Mouse (Mus musculus) heart, embryonic 10.5 days (tissue): ENCODE data around the gene Igfbp5. TPM values are rescaled to one million over a fixed set of nuclear protein-coding genes. Genes with fewer than 3 reads are reported as not detected.

ENCODE experiments used
- DNase-seq: peaks from one replicate; pipeline ENCODE4 v3.0.0-alpha.2; 2017; ENCODE audit warnings: low spot score
- H3K27ac ChIP-seq: fragments of 300-500 bp; sonication (generic); 2 replicates; pipeline ENCODE4 v1.5.1; 2016; ENCODE audit warnings: mild to moderate bottlenecking
- H3K27me3 ChIP-seq: fragments of 300-500 bp; sonication (generic); 2 replicates; pipeline ENCODE4 v1.6.1; 2016; ENCODE audit warnings: mild to moderate bottlenecking; ENCODE audit not compliant: poor library complexity, insufficient read depth, severe bottlenecking
- H3K36me3 ChIP-seq: fragments of 300-500 bp; sonication (generic); 2 replicates; pipeline ENCODE4 v1.6.1; 2016; ENCODE audit warnings: mild to moderate bottlenecking, moderate library complexity
- H3K4me1 ChIP-seq: fragments of 300-500 bp; sonication (generic); 2 replicates; pipeline ENCODE4 v1.6.1; 2016; ENCODE audit warnings: mild to moderate bottlenecking
- H3K4me3 ChIP-seq: fragments of 300-500 bp; sonication (generic); 2 replicates; pipeline ENCODE4 v1.5.1; 2016; ENCODE audit warnings: mild to moderate bottlenecking, moderate library complexity
- H3K9me3 ChIP-seq: fragments of 300-500 bp; sonication (generic); 2 replicates; pipeline ENCODE4 v1.6.1; 2016; ENCODE audit warnings: mild to moderate bottlenecking, moderate library complexity
- WGBS: fragments of 180-500 bp; shearing (Covaris S2); methylation state at CpG from one replicate; pipeline ENCODE4 v1.1.7; 2016; 5-methylcytosine and 5-hydroxymethylcytosine counted together
- polyA plus RNA-seq: library from polyadenylated mRNA; unstranded; fragments of >200 nt; fragmentation: Nextera tagmentation; extraction: Ambion mirVana; gene quantifications from 2 replicates; pipeline ENCODE4 v1.2.1, GENCODE M21; 2016

The Igfbp5 gene
- polyA plus RNA-seq, 1 experiment from 2014 or later: 178 TPM

DNA sequence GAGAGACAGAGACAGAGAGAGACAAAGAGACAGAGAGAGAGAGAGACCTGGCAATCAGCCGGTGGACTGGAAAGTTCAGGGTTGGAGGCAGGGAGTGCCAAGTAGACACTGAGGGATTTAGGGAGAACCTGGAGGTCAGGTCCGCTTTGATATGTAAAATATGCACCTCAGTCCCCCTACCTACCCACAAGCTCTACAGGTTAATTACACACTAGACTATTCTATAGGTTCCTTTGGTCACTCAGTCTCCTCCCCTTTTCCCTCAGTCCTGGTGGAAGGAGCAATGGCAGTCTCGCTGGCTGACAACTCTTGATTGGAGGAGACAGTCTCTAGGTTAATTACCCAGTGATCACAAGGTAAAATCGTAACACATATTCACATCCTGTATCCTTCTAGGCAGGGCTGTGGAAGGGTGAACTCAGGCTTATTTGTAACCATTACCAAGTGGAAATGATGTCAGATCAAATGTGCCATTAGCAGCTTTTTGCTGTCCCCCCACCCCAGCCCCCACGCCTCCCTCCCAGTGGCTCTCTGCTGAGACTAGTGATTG lies 61.5 kb downstream of the Igfbp5 start:
- 42% methylated on average over 5 of the region's 5 CpGs for WGBS
- Histone ChIP-seq H3K4me1 (peaks cover 22% of the 10 kb centered on the region), H3K36me3 (no peaks in the 10 kb centered on the region), H3K9me3 (no peaks in the 10 kb centered on the region), H3K27me3 (no peaks in the 10 kb centered on the region), H3K4me3 (no peak overlapping the region), H3K27ac (peak overlapping the region; percentile 70)
- no peak for DNase-seq

DNA sequence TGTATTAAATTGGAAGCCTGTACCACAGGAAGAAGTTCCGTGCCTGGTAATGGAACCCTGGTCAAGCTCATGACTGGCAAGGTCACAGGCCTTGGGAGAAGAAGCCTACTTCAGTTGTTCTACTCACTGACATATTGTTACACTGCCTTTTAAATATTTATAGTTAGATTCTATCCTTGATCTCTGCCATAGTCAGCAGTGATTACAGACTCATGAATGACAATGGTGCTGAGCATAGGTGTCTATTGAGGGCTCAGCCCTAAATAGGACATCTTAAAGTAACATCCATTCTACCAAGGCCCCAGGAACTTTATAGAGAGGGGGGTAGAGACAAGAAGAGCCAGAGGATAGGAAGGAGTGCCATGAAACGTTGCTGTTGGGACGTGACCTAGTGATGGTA lies 63.6 kb downstream of the Igfbp5 start:
- 88% methylated on average over 3 of the region's 3 CpGs for WGBS
- H3K4me1 ChIP-seq: peaks cover 28% of the 10 kb centered on the region
- no peaks in the 10 kb centered on the region for H3K36me3 ChIP-seq
- no peak for DNase-seq
- no peaks in the 10 kb centered on the region for H3K27me3 ChIP-seq
- no peaks in the 10 kb centered on the region for H3K9me3 ChIP-seq
- H3K4me3 ChIP-seq: no peak overlapping the region
- H3K27ac ChIP-seq: no peak overlapping the region

GRCm38 (mm10) chr1:72809951-72810675 lies 64.6 kb downstream of the Igfbp5 start:
- Histone ChIP-seq H3K27me3 (no peaks in the 10 kb centered on the region), H3K36me3 (no peaks in the 10 kb centered on the region)
- WGBS: 76% methylated on average over 7 of the region's 7 CpGs

GRCm38 (mm10) chr1:72809304-72809703 lies 65.4 kb downstream of the Igfbp5 start:
- no peak for DNase-seq
- Histone ChIP-seq H3K4me3 (no peak overlapping the region), H3K27me3 (no peaks in the 10 kb centered on the region), H3K9me3 (no peaks in the 10 kb centered on the region), H3K36me3 (no peaks in the 10 kb centered on the region), H3K27ac (no peak overlapping the region), H3K4me1 (peaks cover 32% of the 10 kb centered on the region)
- WGBS: 90% methylated on average over 7 of the region's 7 CpGs

More at GRCm38 (mm10) chr1:72809951-72810675, 64.6 kb downstream of the Igfbp5 start:
- Histone ChIP-seq H3K4me3 (no peak overlapping the region), H3K27ac (no peak overlapping the region), H3K9me3 (no peaks in the 10 kb centered on the region), H3K4me1 (peaks cover 31% of the 10 kb centered on the region)
- DNase-seq: no peak

Other genes starting within 250 kb of the Igfbp5 start
- not detected in 2 replicates for gene Ankar, start 174.3 kb downstream of the Igfbp5 start, polyA plus RNA-seq
- gene Rpl37a, start 163.6 kb downstream of the Igfbp5 start, polyA plus RNA-seq: 999 and 1,018 TPM in 2 replicates
- 137 and 226 TPM in 2 replicates for gene Igfbp2, start 50.4 kb downstream of the Igfbp5 start, polyA plus RNA-seq
- not detected in 2 replicates for gene Tnp1, start 141.0 kb upstream of the Igfbp5 start, polyA plus RNA-seq